Mouse (Mus musculus): Measurements from ENCODE around the gene Tmem59l. TPM values are rescaled to one million over a fixed set of nuclear protein-coding genes. Genes with fewer than 3 reads are reported as not detected.

Tmem59l gene
- polyA plus RNA-seq, 1 experiment from 2014 or later, result 6.5 TPM

- no peak overlapping the region for H3K27ac ChIP-seq (ENCODE audit: low read length)
- H3K4me2 ChIP-seq (replicated peaks; ENCODE audit: low read depth, low read length), result 0 out of 2 replicates have a peak overlapping the region, but pooled peaks have one; percentile 13
- 0 out of 2 replicates have a peak overlapping the region, but pooled peaks have one; percentile 18 for H3K9ac ChIP-seq (replicated peaks; ENCODE audit: low read length)
- H3K36me3 ChIP-seq (ENCODE audit: insufficient read depth, low read length), result no peaks in the 10 kb centered on the region; the same call in 1 of the 2 replicates
- H3K4me1 ChIP-seq (ENCODE audit: insufficient read depth, low read length), result peaks cover 42% of the 10 kb centered on the region
- no peak overlapping the region for H3K4me3 ChIP-seq (ENCODE audit: low read length)
- peaks cover 72% of the 10 kb centered on the region for H3K27me3 ChIP-seq (ENCODE audit: insufficient read depth, low read length)
- WGBS, result 7% methylated on average over 23 of the region's 23 CpGs
- no peak for ATAC-seq (ENCODE audit: low FRiP score, low TSS enrichment)
- H3K9me3 ChIP-seq (ENCODE audit: low read length), result no peaks in the 10 kb centered on the region
Measured at GRCm38 (mm10) chr8:70501820-70502529, 14.8 kb upstream of the Tmem59l start.

GRCm38 (mm10) chr8:70500386-70501301 is 13.5 kb upstream of the Tmem59l start:
- Histone ChIP-seq H3K4me3 (ENCODE audit: low read length) (peak overlapping the region; percentile 26), H3K4me2 (replicated peaks; ENCODE audit: low read depth, low read length) (peak overlapping the region; percentile 45), H3K27ac (ENCODE audit: low read length) (no peak overlapping the region), H3K4me1 (ENCODE audit: insufficient read depth, low read length) (peaks cover 35% of the 10 kb centered on the region), H3K36me3 (ENCODE audit: insufficient read depth, low read length) (no peaks in the 10 kb centered on the region; the same call in 1 of the 2 replicates), H3K9ac (replicated peaks; ENCODE audit: low read length) (no peak overlapping the region), H3K27me3 (ENCODE audit: insufficient read depth, low read length) (peaks cover 86% of the 10 kb centered on the region), H3K9me3 (ENCODE audit: low read length) (no peaks in the 10 kb centered on the region)
- WGBS, result 9% methylated on average over 39 of the region's 39 CpGs
- ATAC-seq (ENCODE audit: low FRiP score, low TSS enrichment), result no peak

GRCm38 (mm10) chr8:70495771-70496062 is 8.6 kb upstream of the Tmem59l start:
- Histone ChIP-seq H3K4me3 (ENCODE audit: low read length) (peak overlapping the region; percentile 45; the same call in 1 of the 2 replicates), H3K9me3 (ENCODE audit: low read length) (no peaks in the 10 kb centered on the region), H3K27me3 (ENCODE audit: insufficient read depth, low read length) (peaks cover 100% of the 10 kb centered on the region), H3K9ac (replicated peaks; ENCODE audit: low read length) (0 out of 2 replicates have a peak overlapping the region, but pooled peaks have one; percentile 24), H3K36me3 (ENCODE audit: insufficient read depth, low read length) (no peaks in the 10 kb centered on the region), H3K4me1 (ENCODE audit: insufficient read depth, low read length) (peaks cover 41% of the 10 kb centered on the region), H3K4me2 (replicated peaks; ENCODE audit: low read depth, low read length) (peak overlapping the region; percentile 24), H3K27ac (ENCODE audit: low read length) (no peak overlapping the region)
- 12% methylated on average over 9 of the region's 12 CpGs for WGBS
- ATAC-seq (ENCODE audit: low FRiP score, low TSS enrichment), result no peak

- Histone ChIP-seq H3K4me1 (ENCODE audit: insufficient read depth, low read length) (peaks cover 46% of the 10 kb centered on the region), H3K27ac (ENCODE audit: low read length) (no peak overlapping the region), H3K4me3 (ENCODE audit: low read length) (peak overlapping the region; percentile 45), H3K9me3 (ENCODE audit: low read length) (no peaks in the 10 kb centered on the region), H3K36me3 (ENCODE audit: insufficient read depth, low read length) (no peaks in the 10 kb centered on the region), H3K27me3 (ENCODE audit: insufficient read depth, low read length) (peaks cover 100% of the 10 kb centered on the region), H3K4me2 (replicated peaks; ENCODE audit: low read depth, low read length) (peak overlapping the region; percentile 24), H3K9ac (replicated peaks; ENCODE audit: low read length) (0 out of 2 replicates have a peak overlapping the region, but pooled peaks have one; percentile 24)
- no peak for ATAC-seq (ENCODE audit: low FRiP score, low TSS enrichment)
- 4% methylated on average over 17 of the region's 21 CpGs for WGBS
Measured at GRCm38 (mm10) chr8:70495001-70495770, 8.0 kb upstream of the Tmem59l start.

GRCm38 (mm10) chr8:70494416-70494945 is 7.3 kb upstream of the Tmem59l start:
- Histone ChIP-seq H3K9ac (replicated peaks; ENCODE audit: low read length) (no peak overlapping the region), H3K27me3 (ENCODE audit: insufficient read depth, low read length) (peaks cover 100% of the 10 kb centered on the region), H3K36me3 (ENCODE audit: insufficient read depth, low read length) (no peaks in the 10 kb centered on the region), H3K4me1 (ENCODE audit: insufficient read depth, low read length) (peaks cover 51% of the 10 kb centered on the region), H3K9me3 (ENCODE audit: low read length) (no peaks in the 10 kb centered on the region), H3K27ac (ENCODE audit: low read length) (no peak overlapping the region), H3K4me2 (replicated peaks; ENCODE audit: low read depth, low read length) (peak overlapping the region; percentile 74; the same call in 1 of the 2 replicates), H3K4me3 (ENCODE audit: low read length) (peak overlapping the region; percentile 45)
- whole genome bisulfite sequencing, result 1% methylated on average over 27 of the region's 28 CpGs
- ATAC-seq (ENCODE audit: low FRiP score, low TSS enrichment), result no peak

GRCm38 (mm10) chr8:70493692-70494415 is 6.7 kb upstream of the Tmem59l start:
- peak overlapping the region; percentile 74 for H3K4me2 ChIP-seq (replicated peaks; ENCODE audit: low read depth, low read length)
- no peak for ATAC-seq (ENCODE audit: low FRiP score, low TSS enrichment)
- no peaks in the 10 kb centered on the region for H3K9me3 ChIP-seq (ENCODE audit: low read length)
- H3K36me3 ChIP-seq (ENCODE audit: insufficient read depth, low read length), result no peaks in the 10 kb centered on the region
- H3K27ac ChIP-seq (ENCODE audit: low read length), result no peak overlapping the region
- peak overlapping the region; percentile 50; the same call in 1 of the 2 replicates for H3K9ac ChIP-seq (replicated peaks; ENCODE audit: low read length)
- 1% methylated on average over 46 of the region's 47 CpGs for WGBS
- H3K4me1 ChIP-seq (ENCODE audit: insufficient read depth, low read length), result peaks cover 57% of the 10 kb centered on the region
- H3K4me3 ChIP-seq (ENCODE audit: low read length), result peak overlapping the region; percentile 45
- H3K27me3 ChIP-seq (ENCODE audit: insufficient read depth, low read length), result peaks cover 100% of the 10 kb centered on the region

- Histone ChIP-seq H3K27me3 (ENCODE audit: insufficient read depth, low read length) (peaks cover 100% of the 10 kb centered on the region), H3K9ac (replicated peaks; ENCODE audit: low read length) (peak within 1 kb of the TSS; percentile 50), H3K36me3 (ENCODE audit: insufficient read depth, low read length) (no peaks in the 10 kb centered on the region), H3K4me2 (replicated peaks; ENCODE audit: low read depth, low read length) (peak within 1 kb of the TSS; percentile 74), H3K9me3 (ENCODE audit: low read length) (no peaks in the 10 kb centered on the region), H3K4me1 (ENCODE audit: insufficient read depth, low read length) (peaks cover 66% of the 10 kb centered on the region), H3K4me3 (ENCODE audit: low read length) (peak within 1 kb of the TSS; percentile 45), H3K27ac (ENCODE audit: low read length) (no peak within 1 kb of the TSS)
- ATAC-seq (ENCODE audit: low FRiP score, low TSS enrichment), result no peak
- WGBS, result under 1% methylated on average over 56 of the region's 93 CpGs
Measured at GRCm38 (mm10) chr8:70492664-70493640, 5.8 kb upstream of the Tmem59l start, which contains the start of gene Crlf1. TSS of gene Crlf1 (plus strand) at chr8:70493158.

- Histone ChIP-seq H3K4me2 (replicated peaks; ENCODE audit: low read depth, low read length) (peak overlapping the region; percentile 29; the same call in 1 of the 2 replicates), H3K9ac (replicated peaks; ENCODE audit: low read length) (no peak overlapping the region), H3K4me1 (ENCODE audit: insufficient read depth, low read length) (peaks cover 73% of the 10 kb centered on the region), H3K36me3 (ENCODE audit: insufficient read depth, low read length) (no peaks in the 10 kb centered on the region), H3K9me3 (ENCODE audit: low read length) (no peaks in the 10 kb centered on the region), H3K27me3 (ENCODE audit: insufficient read depth, low read length) (peaks cover 99% of the 10 kb centered on the region), H3K27ac (ENCODE audit: low read length) (no peak overlapping the region), H3K4me3 (ENCODE audit: low read length) (no peak overlapping the region)
- 4% methylated on average over 20 of the region's 20 CpGs for WGBS
- ATAC-seq (ENCODE audit: low FRiP score, low TSS enrichment), result no peak
Measured at GRCm38 (mm10) chr8:70490880-70491495, 3.8 kb upstream of the Tmem59l start.

All from kidney, embryonic 16.5 days (tissue).